Mouse (Mus musculus) cerebellum, adult 9-10 months (tissue): ENCODE measurements around the gene Nat8.
"Not testable (repeated sequence)": the region's sequence is repeated elsewhere in the genome, so short reads cannot be mapped to it uniquely, and the experiment has no call there.

Experiments
- DNase-seq: peaks from one replicate; pipeline ENCODE4 v3.0.0; 2022

Nat8 gene

DNA sequence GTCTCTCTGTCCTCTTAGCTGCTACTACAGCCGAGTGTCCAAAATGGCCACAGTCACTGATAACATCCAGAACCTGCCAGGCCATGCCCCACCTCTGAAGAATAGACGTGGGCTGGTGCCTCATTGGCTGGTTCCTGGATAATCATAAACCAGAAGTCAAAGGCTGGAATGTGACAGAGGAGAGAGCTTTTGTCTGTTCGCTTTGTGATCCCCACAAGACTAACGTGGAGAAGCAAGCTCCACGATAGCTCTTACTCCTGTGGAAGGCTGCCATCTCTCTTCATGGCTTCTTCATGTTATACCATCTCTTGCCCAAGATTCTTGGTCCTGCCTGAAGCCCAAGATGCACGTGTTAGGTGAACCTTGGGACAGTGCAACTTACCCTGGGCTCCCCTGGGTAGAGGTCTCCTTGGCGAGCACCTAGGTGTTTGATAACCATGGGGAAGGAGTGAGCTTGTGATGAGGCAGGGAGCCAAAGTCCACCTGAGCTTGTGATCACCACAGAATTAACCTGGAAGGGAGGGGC, at the start of gene Nat8:
Gene Nat8 (minus strand): TSS at position 287 of the 526 bp plus-strand sequence.
- no peak for DNase-seq

GRCm38 (mm10) chr6:85869006-85869405, 37.1 kb upstream of the Nat8 start, which contains the start of gene Nat8f2:
Gene Nat8f2, minus strand, starts transcription at chr6:85869158.
- DNase-seq, result not testable (repeated sequence)

DNA sequence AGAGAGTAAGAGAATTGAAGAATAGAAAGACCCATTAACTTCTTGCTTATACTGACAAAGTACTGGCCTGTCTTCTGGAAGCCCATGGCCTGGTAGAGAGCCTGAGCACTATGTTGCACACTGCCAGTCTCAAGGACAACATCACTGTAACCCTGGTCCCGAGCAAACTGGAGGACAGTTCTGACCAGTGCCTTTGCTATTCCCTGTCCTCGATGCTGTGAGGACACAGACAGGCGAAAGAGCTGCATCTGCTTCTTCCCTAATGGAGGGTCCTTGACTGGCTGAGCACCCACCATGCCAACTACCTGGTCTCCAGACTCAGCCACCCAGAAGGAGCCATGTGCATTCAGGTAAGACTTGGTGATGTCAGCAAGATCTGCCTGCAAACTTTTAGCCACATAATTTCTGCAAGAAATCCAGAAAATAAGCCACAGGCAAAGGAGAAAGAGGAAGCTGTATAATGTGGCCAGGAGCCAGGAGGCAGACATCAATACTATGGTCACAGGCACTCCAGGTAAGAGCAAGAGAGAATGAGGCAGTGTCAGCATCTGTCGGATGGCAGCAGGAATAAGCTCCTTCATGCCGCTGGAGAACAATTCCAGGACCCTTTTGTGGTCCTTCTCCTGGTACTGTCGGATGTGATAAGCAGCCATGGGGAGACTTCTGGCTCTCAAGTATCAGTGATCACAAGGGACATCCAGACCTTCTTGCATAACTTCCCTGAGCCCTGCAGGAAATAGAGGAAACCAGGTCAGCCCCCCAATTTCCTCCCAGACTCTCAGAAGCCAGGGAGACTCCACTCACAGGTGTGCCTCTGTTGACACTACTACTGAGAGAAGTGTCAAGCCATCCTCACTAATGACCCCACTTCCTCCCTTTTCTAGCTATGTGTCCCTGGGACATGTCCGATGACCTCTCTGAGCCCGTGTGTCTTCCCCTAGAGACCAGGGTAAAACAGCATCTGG, 36.1 kb upstream of the Nat8 start:
- DNase-seq, result no peak

- DNase-seq, result not testable (repeated sequence)
Observed at GRCm38 (mm10) chr6:85866995-85867394, 35.1 kb upstream of the Nat8 start.

GRCm38 (mm10) chr6:85866166-85866565, 34.3 kb upstream of the Nat8 start:
- DNase-seq, result not testable (repeated sequence)

DNA sequence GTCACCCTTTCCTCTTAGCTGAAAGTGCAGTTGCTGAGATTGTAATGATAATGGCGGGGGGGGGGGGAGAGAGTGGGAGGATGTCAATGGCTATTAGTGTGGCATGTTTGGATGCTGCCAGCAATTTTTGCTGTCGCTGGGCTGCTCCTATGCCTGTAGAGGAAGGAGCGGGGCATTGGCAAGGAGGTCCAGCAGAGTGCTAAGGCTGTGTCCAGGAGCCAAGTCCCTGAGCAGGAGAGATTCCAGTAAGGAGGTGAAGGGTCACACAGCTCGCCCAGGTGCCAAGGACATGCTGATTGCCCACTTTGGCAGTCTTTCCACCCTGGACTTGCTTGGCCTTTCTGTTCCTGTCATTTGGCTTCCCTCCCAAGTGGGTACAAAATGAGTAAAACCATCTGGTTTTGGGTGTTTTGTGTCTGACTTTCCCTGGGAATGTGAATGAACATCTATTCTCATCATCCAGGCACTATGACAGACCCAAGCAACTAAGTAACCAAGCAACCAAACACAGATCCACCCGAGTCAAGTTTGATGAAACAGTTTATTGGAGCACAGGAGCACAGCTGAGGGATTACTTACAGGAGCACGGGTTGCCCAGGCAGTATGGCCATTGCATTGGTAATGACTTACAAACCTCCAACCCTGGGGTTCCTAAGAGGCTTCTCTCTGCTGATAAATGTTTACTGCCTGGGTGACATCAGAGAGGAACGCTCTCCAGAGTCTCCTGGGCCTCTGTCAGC, 33.2 kb upstream of the Nat8 start:
- peak; percentile 14 for DNase-seq

GRCm38 (mm10) chr6:85863840-85864239, 32.0 kb upstream of the Nat8 start:
- DNase-seq, result no peak

GRCm38 (mm10) chr6:85863136-85863535, 31.3 kb upstream of the Nat8 start:
- DNase-seq, result no peak

DNA sequence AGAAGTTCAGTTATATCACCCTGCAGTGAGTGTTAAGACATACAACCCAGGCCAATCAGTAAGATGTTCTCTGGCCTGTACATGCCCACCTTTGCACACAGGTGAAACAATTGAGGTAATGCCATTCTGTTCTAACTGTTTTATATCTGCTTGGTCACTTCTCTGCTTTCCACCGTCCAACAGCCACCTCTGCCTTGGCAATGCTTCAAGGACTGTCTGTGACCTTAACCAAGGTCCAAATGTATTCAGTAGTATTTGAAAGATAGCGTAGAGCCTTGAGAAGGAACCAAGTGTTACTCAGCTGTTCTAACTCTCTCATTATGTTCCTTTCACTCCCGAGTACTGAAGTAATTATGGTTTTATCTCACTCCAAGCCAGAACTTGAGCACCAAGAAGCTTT, 30.7 kb upstream of the Nat8 start:
- DNase-seq, result no peak

- DNase-seq, result no peak
Observed at GRCm38 (mm10) chr6:85861247-85861646, 29.4 kb upstream of the Nat8 start.

DNA sequence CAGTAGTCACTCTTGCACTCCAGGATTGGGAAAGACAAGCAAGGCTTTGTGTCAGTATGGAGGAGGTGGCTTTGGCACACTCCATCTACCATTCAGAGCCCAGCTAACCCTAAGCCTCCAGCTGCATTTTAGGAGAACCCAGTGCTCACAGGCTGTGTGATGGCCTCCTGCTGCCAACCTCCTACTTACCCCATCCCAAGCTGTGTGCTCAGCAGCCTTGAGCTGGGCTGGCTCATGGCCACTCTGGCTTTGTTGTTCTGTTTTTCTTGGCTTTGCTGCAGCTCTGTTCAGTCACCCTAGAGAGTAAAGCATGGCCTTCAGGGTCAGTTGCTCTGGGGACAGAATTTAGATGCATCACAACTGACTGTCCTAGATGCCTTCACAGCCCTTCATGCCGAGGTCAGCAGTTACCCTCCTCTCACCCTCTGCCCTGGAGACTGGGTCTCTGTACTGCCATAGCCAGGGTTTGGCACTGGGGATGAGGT, 24.4 kb upstream of the Nat8 start:
- peak; percentile 53 for DNase-seq

DNA sequence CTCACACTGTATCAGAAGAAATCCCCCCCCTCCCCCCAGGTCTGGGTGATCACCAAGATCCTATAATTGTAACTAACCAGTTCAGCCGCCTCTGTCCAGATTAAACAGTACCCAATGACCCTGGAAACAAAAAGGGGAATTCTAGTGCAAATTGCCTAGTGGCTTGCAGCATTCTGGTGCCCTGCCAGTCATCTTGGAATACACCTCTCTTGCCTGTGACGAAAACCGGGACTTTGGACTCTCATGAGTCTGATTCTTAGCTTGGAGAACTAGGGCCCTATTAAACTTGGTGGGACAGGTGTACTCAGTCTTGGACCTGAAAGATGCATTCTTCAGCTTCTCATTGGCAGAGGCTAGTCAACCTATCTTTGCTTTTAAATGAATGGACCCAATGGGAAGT, 21.6 kb upstream of the Nat8 start:
- no peak for DNase-seq

DNA sequence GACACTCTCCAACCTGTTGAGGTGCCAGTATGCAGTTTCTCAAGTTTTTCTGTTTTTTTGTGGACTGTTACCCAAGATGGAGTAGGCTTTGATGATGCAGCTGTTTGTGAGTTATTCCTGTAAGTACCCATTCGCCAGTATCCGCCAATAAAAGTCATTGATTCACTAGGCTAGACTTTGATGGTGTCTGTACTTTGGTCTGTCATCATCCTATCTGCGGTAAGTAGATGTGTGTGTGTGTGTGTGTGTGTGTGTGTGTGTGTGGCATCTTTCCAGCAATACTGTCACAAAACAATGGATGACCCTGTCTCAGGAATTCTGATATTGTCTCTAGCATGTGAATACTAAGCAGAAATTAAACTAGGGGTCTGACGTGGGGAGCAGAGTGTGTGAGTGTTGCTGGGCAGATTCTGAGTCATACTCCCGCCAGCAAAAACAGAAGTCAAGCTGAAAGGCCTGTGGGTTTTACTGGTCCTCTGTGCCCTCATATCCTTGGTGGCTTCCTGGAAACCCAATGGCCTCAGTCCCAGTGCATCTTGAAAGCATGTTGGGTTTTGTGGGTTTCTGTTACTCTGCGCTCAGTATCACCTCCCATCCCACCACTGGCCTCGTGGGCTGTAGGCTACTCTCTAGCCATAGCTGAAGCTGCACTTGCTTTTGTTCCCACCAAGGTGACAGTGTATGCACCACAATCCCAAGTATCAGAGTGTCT, 19.3 kb upstream of the Nat8 start:
- DNase-seq, result no peak

- DNase-seq, result no peak
Observed at GRCm38 (mm10) chr6:85849240-85849639, 17.4 kb upstream of the Nat8 start.

DNA sequence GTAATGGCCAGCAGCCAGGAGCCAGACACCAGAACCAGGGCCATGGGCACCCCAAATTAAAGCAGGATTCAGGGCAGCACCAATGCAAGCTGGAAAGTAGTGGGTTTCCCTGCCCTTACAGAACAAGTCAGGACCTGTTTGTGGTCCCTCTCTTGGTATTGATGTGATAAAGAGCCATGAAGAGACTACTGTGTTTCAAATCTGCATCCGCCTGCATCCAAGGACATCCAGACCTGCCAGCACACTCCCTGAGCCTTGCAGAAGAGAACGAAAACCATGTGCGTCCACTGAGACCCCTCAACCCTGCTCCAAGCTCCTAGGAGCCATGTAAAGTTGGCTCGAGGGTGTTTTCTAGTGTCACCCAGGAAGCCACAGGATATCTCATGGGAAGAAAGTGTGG, 16.3 kb upstream of the Nat8 start:
- no peak for DNase-seq

DNA sequence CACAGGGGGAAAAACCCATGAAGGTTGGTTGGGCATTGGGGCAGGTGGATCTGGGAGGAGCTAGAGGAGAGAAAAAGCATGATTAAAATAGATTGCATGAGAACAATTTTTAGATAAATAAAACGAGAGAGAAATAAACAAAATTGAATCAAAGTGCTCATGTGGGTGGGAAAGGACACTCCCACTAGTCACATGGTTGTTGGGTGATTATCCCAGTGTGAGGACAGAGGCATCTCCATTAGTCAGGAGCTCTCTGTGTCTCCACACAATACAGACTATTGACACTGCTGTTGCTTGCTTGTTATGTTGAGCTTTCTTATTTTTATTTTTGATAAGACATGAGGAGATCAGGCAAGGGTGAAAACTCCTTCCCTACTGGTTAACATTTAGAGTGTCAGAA, 15.0 kb upstream of the Nat8 start:
- no peak for DNase-seq

DNA sequence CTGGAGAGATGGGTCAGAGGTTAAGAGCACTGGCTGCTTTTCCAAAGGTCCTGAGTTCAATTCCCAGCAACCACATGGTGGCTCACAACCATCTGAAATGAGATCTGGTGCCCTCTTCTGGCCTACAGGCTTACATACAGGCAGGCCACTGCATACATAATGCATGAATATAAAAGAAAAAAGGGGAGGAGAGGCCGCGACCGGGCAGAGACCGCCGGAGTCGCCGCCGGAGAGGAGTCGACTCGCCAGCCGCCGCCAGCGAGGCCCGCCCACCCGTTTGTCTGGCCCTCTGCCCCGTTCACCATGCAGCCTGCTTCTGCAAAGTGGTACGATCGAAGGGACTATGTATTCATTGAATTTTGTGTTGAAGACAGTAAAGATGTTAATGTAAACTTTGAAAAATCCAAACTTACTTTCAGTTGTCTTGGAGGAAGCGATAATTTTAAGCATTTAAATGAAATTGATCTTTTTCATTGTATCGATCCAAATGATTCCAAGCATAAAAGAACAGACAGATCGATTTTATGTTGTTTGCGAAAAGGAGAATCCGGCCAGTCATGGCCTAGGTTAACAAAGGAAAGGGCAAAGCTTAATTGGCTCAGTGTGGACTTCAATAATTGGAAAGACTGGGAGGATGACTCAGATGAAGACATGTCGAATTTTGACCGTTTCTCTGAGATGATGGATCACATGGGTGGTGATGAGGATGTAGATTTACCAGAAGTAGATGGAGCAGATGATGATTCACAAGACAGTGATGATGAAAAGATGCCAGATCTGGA, 12.0 kb upstream of the Nat8 start:
- DNase-seq, result not testable (repeated sequence)

GRCm38 (mm10) chr6:85839982-85840381, 8.1 kb upstream of the Nat8 start:
- peak; percentile 34 for DNase-seq

GRCm38 (mm10) chr6:85838674-85839073, 6.8 kb upstream of the Nat8 start:
- no peak for DNase-seq

GRCm38 (mm10) chr6:85837307-85837706, 5.4 kb upstream of the Nat8 start:
- peak; percentile 31 for DNase-seq

DNA sequence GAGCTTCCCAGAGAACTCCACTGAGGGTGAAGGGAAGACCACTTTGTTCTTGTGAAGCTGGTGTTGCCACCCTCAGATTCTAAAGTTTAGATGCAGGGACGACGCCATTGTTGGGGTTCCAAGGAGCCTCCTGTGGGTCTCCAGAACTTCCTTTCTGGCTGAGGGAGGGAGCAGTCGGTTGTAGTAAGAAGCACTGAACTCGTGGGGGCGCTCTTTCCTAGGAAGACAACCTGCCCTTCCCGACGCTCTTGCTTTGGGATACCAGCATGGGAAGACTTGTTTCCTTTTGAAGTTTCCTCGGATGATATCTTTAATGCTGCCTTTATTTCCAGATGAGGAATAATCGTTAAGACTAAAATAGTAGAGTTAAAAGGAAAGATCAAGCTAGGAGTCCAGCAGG, 4.9 kb upstream of the Nat8 start:
- DNase-seq, result peak; percentile 38

DNA sequence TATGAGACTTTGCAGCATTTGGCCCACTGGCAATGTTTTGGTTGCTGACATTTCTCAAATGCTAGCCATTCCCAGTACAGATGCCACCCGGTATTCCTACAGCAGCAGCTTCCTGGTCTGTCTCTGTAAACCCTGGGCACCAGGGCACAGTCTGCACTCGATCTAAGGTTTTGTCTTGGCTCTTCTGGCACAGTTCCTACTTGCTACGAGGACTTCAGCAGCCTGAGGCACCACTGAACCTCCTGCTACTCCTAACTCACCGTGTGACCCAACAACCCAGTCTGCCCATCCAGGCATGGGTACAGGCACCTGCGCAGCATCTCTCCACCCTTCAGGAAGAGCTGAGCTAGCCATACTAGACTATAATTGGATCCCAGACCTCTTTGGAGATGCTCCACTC, 4.2 kb upstream of the Nat8 start:
- not testable (repeated sequence) for DNase-seq
